Mouse (Mus musculus): Measurements from ENCODE around the gene Zfp385b. TPM values are rescaled to one million over a fixed set of nuclear protein-coding genes. Genes with fewer than 3 reads are reported as not detected.

The Zfp385b gene
- polyA plus RNA-seq, 1 experiment, result 12.0 TPM

DNA sequence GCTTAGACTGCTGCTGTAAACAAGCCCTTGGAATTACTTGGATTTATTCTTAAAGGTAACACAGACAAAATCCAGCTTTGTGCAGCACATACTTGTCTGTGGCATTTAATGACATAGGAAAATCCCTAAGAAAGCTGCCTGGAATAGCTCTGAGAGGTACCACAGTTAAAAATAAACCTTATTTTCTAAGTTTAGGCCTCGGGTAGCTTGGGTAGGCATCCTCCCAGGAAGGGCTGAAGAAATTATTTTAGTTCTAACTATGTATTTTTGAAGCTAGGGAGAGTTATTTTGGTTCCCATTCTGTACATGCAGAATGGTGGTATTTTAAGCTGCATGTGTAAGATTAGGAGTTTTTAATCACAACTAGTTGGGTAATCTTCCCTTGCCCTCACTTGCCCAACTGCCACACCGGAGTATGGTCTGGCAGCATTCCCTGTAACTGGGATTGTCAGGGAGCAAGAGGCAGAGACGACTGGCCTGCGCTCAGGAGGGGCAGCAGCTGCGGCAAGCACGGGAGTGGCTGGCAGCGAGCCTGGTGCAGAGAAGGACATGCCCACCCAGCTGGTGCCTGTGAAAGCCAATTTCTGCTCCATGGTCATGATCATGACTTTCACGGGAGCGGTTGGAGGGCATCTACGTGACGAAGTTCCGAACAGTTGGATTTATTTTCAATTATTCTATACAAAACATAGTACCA, 230.1 kb downstream of the Zfp385b start:
- DNase-seq (ENCODE audit: low read depth), result peak; percentile 24

GRCm38 (mm10) chr2:77587387-77587786, 232.1 kb downstream of the Zfp385b start:
- no peak for DNase-seq (ENCODE audit: low read depth)

- DNase-seq (ENCODE audit: low read depth), result no peak
Measured at GRCm38 (mm10) chr2:77586581-77587360, 232.7 kb downstream of the Zfp385b start.

DNA sequence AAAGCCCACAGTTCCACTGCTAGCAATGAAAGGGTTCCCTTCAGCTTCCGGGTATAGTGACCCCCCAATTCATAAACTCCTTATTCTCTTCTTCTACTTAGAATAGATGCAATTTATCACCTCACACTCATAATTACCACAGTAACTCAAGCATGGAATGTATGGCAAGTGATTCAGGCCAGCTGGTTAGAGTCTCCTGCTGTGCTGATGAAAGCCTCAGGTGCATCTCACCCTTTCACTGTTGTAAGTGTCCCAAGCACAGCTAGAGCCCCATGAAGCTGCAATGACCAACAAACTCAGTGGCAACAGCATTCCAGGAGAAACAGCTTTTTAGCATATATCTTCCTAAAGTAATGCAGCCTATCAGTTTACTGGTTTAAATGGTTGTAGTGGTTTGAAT, 235.9 kb downstream of the Zfp385b start:
- no peak for DNase-seq (ENCODE audit: low read depth)

GRCm38 (mm10) chr2:77576571-77576970, 242.9 kb downstream of the Zfp385b start:
- no peak for DNase-seq (ENCODE audit: low read depth)

GRCm38 (mm10) chr2:77567528-77568435, 251.7 kb downstream of the Zfp385b start:
- no peak for DNase-seq (ENCODE audit: low read depth)

GRCm38 (mm10) chr2:77563706-77564105, 255.7 kb downstream of the Zfp385b start:
- DNase-seq (ENCODE audit: low read depth), result no peak

- no peak for DNase-seq (ENCODE audit: low read depth)
Measured at GRCm38 (mm10) chr2:77561941-77562340, 257.5 kb downstream of the Zfp385b start.

- no peak for DNase-seq (ENCODE audit: low read depth)
Measured at GRCm38 (mm10) chr2:77556938-77557337, 262.5 kb downstream of the Zfp385b start.

GRCm38 (mm10) chr2:77555980-77556379, 263.5 kb downstream of the Zfp385b start:
- DNase-seq (ENCODE audit: low read depth), result no peak

GRCm38 (mm10) chr2:77552675-77553074, 266.8 kb downstream of the Zfp385b start:
- no peak for DNase-seq (ENCODE audit: low read depth)

- no peak for DNase-seq (ENCODE audit: low read depth)
Measured at GRCm38 (mm10) chr2:77543388-77543787, 276.1 kb downstream of the Zfp385b start.

GRCm38 (mm10) chr2:77542605-77543004, 276.8 kb downstream of the Zfp385b start:
- DNase-seq (ENCODE audit: low read depth), result no peak

DNA sequence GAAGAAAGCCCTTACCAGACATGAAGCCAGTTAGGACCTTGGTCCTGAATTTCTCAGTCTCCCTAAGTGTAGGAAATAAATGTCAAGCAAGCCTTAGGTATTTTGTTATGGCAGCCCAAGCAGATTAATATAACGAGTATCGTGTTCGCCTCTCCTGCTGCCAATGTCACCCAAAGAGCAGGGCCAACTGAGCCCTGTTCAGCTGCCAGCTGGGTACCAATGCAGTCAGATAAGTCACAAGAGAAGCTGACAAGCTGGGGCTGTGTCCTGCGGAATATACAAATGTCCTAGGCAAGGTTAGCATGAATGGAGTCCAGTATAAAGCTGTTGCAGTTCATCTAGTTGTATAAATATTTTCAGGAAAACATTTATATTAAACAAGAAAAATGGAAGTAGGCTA, 277.8 kb downstream of the Zfp385b start:
- no peak for DNase-seq (ENCODE audit: low read depth)

- DNase-seq (ENCODE audit: low read depth), result no peak
Measured at GRCm38 (mm10) chr2:77540860-77541259, 278.6 kb downstream of the Zfp385b start.

GRCm38 (mm10) chr2:77536556-77536955, 282.9 kb downstream of the Zfp385b start:
- DNase-seq (ENCODE audit: low read depth), result no peak

DNA sequence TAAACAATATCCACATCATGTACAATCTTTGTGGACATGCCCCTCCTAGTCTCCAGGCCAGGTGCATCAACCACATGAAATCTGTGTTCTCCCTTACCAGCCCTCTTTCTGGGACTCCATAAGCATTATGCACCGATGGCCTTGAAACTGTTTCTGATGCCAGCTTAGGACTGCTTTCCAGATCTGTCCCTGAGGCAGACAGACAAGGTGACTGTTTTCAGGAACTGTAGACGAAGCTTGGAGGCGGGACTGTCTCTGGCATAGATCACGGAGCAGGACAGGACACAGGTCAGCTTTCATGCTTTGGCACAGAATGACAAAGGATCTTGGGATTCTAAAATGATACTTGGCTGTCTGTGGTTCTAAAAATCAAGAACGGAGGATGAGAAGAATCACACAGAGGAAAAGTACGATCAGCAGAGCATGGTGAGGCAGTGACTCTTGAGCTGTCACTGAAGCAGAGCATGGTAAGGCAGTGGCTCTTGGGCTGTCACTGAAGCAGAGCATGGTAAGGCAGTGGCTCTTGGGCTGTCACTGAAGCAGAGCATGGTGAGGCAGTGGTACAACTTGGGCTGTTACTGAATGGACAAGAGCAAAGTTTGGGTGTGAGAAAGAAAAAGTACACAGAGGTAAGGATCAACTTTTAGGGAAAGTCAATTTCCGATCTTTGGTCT, 291.2 kb downstream of the Zfp385b start:
- DNase-seq (ENCODE audit: low read depth), result no peak

DNA sequence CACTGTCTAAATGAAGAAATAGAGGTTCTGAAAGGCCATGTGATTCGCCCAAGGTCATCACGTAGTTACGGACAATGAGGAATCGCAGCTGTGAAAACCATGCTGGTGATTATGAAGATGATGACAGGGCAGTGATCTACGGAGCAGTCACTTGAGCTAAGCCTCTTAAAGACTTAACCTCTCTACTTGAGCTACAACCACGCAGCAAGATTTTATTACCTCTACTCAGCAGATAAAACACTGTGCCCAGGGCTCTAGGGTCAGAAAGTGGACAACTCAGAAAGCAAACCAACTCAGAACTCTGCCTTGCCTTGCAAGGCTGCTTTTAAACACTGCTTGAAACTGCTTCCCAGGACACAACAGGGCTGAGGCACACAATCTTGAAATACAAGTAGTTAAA, 291.8 kb downstream of the Zfp385b start:
- DNase-seq (ENCODE audit: low read depth), result no peak

DNA sequence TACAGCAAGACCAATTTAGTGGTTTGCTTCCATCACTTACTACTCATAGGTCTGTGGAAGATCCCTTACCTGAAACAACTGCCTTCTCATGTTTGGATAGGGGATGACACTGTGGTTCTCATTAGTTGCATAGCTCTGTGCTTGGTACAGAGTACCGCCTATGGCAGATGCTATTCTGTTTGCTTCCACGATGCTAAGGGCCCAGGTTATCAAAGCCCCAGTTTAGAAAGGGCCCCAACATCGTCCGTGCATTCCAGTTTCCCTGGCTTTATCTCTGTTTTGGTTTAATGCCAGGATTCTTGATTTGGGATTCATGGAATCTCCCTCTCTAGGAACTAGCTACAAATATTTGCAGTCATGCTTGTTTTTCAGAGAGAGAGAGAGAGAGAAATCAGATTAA, 292.6 kb downstream of the Zfp385b start:
- no peak for DNase-seq (ENCODE audit: low read depth)

DNA sequence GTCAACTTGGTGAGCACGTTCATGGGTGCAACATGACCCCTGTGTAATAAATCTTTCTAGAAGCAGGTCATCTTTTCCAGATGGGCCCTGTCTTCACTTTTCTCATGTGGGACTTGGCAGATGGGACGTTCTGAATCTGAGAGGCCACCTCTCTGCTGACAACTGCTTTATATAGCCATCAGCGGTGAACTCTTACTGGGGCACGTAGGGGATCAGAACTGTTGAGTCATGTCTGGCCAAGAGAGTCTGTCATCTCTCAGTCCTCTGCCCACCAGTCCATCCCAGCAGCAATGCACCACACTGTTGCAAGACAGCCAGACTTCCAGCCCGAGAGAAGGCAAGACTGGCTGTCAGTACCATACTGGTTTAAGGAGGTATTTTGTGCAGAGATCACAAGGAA, 293.1 kb downstream of the Zfp385b start:
- no peak for DNase-seq (ENCODE audit: low read depth)

- no peak for DNase-seq (ENCODE audit: low read depth)
Measured at GRCm38 (mm10) chr2:77522223-77522622, 297.2 kb downstream of the Zfp385b start.

DNA sequence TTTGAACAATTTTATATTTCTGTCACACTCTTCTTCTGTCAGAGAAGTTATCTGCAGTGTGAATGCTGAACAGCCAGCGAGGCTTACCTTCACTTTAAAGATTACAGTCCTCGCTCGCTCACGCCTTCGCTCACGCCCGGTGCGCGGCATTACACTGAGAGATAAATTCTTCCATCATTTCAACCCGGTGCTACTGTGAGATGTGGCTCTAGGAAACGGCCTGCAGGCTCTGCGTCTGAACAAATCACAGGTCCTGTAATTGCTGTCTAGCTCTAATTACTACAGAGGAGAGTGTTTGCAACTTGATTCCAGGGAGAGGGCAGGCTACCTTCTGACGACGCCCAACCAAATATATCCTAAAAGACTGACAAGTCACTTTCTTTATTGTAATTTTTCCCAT, 300.1 kb downstream of the Zfp385b start:
- DNase-seq (ENCODE audit: low read depth), result no peak

Measured in gonadal fat pad, adult 2 months (tissue).